Mouse (Mus musculus) frontal cortex, postnatal 36 days (tissue): ENCODE data around the gene Olfr376.
A peak's percentile ranks its signal among the peaks of the same experiment; 100 is the strongest.

ENCODE experiments used
- DNase-seq, 2 experiments: peaks; one replicate each; pipeline ENCODE4 v3.0.0; 2022; ENCODE audit warnings: low spot score in 2 of 2

The Olfr376 gene

DNA sequence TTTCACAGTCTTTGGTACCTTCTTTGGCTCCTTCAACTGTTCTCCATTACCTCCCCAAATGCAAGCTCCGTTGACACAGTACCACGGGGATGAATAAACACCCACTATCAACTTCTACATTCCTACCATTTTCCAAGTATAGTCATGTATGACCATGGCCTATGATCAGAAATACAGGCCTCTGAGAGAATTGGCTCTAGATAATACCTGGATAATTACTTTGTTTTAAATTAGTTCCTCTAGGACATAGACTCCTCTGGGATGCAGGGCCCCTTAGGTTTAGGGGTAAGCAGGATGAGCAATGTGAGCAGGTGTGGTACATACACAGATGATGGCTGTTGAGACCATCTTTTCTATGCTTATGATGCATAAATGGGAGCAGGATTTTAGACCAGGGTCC lies at the start of gene Olfr376:
Gene Olfr376, plus strand, starts transcription at position 301 of the 400 bp plus-strand sequence.
- no peak for DNase-seq

DNA sequence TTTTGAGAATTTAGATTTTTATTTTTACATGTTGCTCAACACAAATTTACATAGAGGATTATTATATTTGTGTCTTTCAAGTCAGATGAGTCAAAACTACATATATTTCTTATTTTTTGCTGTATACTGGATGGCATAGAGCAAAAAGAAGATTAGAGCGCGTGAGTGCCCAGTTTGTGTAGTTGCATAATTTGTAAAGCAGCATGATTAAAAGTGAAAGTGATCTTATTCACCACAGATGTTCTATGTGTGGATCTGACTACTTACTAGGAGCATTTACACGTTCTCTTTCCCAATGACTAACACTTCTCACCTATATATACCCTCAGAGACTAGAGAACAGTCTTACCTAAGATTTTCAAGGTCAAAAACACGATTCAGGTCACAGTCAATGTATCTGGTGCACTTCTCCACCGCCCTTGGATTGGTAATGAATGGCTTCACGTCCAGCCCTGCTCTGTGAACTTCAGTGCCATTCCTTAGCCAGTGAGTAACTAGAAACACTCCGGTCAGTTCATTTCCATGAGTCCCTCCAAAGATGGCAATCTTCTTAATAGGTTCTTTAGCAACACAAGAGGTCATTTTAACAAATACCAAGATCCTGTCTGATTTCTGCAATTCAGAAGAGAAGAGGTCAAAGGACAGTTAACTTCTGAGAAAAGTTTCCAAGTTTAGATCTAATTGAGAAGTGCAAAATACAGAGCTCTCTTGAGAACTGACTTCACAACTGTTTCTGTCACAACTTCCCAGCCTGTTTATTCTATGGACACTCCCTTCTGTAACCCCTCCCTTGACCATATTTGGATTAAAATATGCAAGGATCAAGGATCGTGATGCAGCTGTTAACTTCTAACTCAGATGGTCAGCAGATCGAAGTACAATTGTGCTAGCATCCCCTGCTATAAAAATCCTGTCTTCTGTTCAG lies 46.9 kb upstream of the Olfr376 start:
- no peak for DNase-seq

DNA sequence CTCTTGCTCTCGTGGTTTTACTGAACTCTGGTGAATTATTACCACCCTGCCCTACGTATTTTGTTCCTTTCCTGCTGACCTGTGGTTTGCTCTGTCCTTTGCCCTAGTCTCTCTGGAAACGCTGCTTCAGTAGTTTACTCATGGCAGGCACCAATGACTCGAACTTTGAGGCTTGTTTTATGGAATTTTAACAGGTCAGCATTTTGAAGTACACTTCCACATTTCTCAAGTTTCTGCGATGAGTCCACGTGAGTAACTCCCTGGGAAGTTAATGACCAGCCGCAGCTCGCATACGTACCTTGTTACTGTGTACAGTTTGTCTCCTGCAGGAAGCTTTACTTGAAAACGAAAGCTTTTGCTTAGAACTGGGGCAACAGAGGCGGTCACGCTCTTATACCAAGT lies 44.6 kb upstream of the Olfr376 start:
- DNase-seq, result no peak

DNA sequence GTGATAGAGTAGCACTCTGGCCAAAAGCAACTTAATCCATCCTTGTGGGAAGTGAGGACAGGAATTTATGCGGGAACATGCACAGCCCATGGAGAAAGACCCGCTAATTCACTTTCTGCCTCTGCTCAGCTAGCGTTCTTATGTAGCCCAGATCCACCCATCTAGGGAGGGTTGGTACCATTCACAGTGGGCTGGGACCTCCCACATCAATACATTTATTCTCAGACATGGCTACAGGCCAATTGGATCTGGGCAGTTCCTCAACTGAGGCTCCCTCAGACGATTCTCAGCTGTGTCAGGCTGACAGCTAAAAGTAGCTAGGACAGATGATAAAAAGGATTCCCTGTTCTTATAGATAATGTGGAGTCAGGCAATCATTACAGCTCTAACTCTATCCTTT lies 43.7 kb upstream of the Olfr376 start:
- peak in 1 of 2 experiments; percentile 22 for DNase-seq

DNA sequence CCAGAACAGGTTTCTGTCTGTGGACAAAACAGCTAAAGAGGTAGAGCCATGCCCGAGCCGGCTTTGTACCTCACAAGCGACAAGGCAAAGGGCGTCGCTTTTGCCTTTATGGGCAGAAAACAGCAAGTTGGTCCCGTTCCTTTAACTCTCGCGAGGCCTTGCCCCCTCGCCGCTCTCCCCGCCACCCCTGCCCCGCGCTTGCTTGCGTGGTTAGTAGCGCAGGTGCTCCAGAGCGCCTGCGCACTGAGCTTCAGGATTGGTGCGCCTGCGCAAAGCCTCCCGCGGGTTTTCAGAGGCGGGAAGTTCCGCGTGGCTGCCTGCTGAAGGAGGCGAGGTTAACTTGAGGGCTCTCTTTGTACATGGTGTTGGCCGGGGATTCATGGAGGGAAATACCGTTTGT lies 41.6 kb upstream of the Olfr376 start, which contains the start of the genes Aspa, Gm49340 and Spata22:
Gene Aspa, minus strand, starts transcription at position 155 of the 400 bp plus-strand sequence.
Gene Gm49340, plus strand, starts transcription at position 300 of the 400 bp plus-strand sequence.
Gene Spata22, plus strand, starts transcription at position 300 of the 400 bp plus-strand sequence.
- no peak for DNase-seq

DNA sequence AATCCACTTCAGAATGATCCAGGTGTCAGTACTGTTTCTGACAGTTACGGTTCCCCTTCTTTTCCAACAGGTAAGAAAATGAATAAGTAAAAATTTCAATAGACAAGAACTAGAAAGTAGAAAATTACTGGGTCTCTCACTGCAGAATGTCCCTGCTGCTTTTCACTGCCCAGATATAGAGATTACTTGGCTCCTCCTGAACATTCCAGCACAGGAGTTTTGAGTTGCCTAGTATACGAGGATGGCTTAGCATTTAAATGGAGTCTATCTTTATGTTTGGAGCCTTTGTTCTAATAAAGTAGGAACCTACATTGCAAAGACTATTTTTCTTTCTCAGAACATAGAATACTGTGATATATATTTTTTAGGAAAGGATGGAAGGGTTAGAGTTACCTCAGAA lies 37.7 kb upstream of the Olfr376 start:
- DNase-seq, result no peak

DNA sequence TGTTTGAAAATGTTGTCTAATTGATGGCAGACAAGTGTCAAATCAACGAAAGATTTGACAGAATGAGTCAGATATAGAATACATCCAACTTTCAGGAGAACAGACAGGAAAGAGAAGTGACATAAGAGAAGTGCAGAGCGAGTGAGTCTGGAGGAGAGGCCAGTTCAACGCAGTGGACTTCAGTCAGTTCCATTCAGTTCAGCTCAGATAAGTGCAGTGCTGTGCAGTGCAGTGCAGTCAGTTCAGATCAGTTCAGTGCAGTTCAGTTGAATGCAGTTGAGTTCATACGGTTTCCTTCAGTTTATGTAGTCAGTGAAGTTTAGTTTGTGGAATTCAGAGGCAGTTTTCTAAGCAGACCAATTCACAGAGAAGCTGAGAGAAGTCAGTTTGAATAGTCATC lies 34.1 kb upstream of the Olfr376 start:
- DNase-seq, result no peak

DNA sequence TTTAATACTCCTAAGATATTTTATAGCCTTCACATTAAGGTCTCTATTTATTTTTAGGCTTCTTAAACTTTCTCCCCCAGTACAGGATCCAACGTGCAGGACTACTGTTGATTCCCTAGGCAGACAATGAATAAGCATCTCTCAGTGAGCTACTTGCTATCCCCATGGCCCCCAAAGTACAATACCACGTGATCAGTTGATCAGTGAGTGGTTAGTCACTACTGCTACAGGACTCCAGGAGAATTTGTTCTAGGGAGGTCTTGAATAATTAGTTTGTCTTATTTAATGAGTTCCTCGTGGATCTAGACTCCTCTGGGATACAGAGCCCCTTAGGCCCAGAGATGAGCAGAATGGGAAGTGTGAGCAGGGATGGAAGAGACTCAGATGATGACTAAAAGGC lies 20.6 kb upstream of the Olfr376 start, which contains the start of gene Olfr20:
Gene Olfr20, plus strand, starts transcription at position 301 of the 400 bp plus-strand sequence.
- no peak for DNase-seq

DNA sequence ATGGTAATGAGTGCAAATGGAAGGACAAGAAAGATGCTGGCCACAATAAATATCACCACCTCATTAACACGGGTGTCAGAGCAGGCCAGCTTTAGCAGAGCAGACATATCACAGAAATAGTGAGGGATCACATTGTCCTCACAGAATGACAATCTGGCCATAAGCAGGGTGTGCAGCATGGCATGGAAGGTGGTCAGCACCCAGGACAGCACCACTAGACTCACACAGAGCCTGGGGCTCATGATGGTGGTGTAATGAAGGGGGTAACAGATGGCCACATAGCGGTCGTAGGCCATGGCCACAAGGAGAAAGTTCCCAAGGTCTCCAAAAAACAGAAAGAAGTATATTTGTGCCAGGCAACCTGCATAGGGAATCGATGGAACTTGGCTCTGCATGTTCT lies 24.3 kb downstream of the Olfr376 start:
- no peak for DNase-seq

DNA sequence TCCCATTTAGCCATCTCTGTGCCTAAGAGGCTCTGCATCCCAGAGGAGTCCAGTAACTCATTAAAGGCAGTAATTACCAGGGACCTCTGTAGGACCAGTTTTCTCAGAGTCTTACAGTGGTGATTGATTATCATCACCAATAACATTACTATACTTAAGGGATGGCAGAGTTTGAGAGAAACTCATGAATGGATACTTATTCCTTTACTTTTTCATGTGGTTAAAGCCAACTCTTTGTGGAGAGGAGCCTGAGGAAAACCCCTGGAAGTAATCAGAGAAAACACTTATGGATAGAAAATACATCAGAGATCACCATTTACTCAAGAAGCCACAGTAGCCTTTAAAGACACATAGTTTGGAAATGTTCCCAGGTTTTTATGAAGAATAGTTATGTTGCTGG lies 28.5 kb downstream of the Olfr376 start, which contains the start of gene Olfr1:
Gene Olfr1, minus strand, starts transcription at position 101 of the 400 bp plus-strand sequence.
- no peak for DNase-seq
